Mouse (Mus musculus): ENCODE data around the gene Gm21028. TPM values are rescaled to one million over a fixed set of nuclear protein-coding genes. Genes with fewer than 3 reads are reported as not detected.
"Not testable (repeated sequence)": the region's sequence is repeated elsewhere in the genome, so short reads cannot be mapped to it uniquely, and the experiment has no call there.

The Gm21028 gene
- polyA plus RNA-seq (2012; fragmentation: generic; extraction: Trizol) = not detected

DNA sequence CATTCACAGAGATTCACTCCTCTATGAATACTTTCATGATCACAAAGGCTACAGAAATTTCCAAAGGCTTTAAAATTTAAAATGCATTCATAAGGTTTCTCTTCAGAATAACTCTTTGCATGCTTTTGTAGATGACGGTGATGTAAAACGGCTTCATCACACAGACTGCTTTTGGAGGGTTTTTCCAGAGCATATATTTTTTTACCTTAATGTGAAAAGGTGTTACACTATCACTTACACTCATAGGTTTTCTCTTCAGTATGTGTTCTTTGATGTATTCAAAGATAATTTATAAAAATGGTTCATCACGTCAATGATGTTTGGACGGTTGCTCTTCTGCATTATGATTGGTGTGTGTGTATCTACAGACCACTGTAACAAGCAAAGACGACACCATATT lies at the start of gene Gm21028:
TSS of gene Gm21028 (minus strand) at position 101 of the 400 bp plus-strand sequence.
- Histone ChIP-seq H3K4me3 (no peak within 1 kb of the TSS), H3K79me2 (ENCODE audit: control insufficient read depth, insufficient read depth) (no peaks in the 10 kb centered on the region), H3ac (ENCODE audit: control insufficient read depth, insufficient read length) (no peak within 1 kb of the TSS), H3K4me2 (ENCODE audit: low read depth) (no peak within 1 kb of the TSS), H3K36me3 (ENCODE audit: control insufficient read depth, insufficient read depth) (no peaks in the 10 kb centered on the region), H3K27me3 (ENCODE audit: control insufficient read depth, insufficient read depth, insufficient read length) (no peaks in the 10 kb centered on the region)
- TF ChIP-seq CEBPB (IDR thresholded peaks at IDR 0.05; ENCODE audit: insufficient read depth, poor library complexity, severe bottlenecking) (no peak), SRF (IDR thresholded peaks at IDR 0.05; ENCODE audit: control insufficient read depth, insufficient read length, low read depth) (no peak), POLR2A (IDR thresholded peaks at IDR 0.05; ENCODE audit: insufficient read length, low read depth) (no peak), MYOG (IDR thresholded peaks at IDR 0.05; ENCODE audit: control insufficient read depth in 1 of 3, insufficient read depth in 1 of 3, insufficient read length in 2 of 3, low read depth in 2 of 3) (no peak)

DNA sequence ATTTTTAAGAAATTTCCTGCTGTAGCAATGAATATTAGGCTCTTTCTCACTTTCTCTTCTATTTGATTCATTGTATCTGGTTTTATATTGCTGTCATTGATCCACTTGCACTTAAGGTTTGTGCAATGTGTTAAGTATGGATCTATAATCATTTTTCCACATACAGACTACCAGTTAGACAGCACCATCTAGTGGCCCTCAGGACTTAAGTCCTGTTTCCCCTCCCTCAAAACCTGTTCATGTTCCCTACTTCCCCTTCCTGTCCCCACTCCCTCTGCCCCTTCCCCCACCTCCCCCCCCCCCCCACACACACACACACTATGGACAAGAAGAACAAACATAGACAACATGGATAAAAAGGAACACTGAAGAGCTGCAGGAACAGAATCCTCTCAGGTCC lies 17.3 kb upstream of the Gm21028 start:
- not testable (repeated sequence) for H3K36me3 ChIP-seq (ENCODE audit: control insufficient read depth, insufficient read depth); H3K4me3 ChIP-seq; H3K27me3 ChIP-seq (ENCODE audit: control insufficient read depth, insufficient read depth, insufficient read length)

DNA sequence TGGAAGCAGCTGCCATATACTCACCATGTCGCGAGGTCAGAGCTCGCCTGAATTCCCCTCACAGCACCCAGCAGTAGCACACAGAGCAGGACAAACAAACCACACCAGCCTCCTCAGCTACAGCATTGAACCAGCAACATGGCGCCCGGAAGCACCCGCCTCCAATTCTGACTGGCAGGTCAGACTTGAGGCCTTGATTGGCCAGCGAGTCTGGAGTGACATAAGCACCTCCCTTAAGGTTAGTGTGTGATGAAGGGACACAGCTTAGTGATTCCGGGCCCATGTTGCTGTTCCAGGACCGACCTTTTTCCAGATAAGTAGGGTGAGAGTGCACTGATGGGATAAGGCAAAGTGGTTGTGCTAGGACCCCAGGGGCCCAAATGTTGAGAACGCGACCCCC lies 14.0 kb upstream of the Gm21028 start, which contains the start of gene Zfp977:
TSS of gene Zfp977 (minus strand) at position 135 of the 400 bp plus-strand sequence.
- H3K4me3 ChIP-seq; H3K27me3 ChIP-seq (ENCODE audit: control insufficient read depth, insufficient read depth, insufficient read length); H3K4me2 ChIP-seq (ENCODE audit: low read depth); H3ac ChIP-seq (ENCODE audit: control insufficient read depth, insufficient read length); H3K36me3 ChIP-seq (ENCODE audit: control insufficient read depth, insufficient read depth); H3K79me2 ChIP-seq (ENCODE audit: control insufficient read depth, insufficient read depth): not testable (repeated sequence)

More for the DNA sequence above, 17.3 kb upstream of the Gm21028 start:
- not testable (repeated sequence) for H3ac ChIP-seq (ENCODE audit: control insufficient read depth, insufficient read length); H3K4me2 ChIP-seq (ENCODE audit: low read depth); H3K79me2 ChIP-seq (ENCODE audit: control insufficient read depth, insufficient read depth)

DNA sequence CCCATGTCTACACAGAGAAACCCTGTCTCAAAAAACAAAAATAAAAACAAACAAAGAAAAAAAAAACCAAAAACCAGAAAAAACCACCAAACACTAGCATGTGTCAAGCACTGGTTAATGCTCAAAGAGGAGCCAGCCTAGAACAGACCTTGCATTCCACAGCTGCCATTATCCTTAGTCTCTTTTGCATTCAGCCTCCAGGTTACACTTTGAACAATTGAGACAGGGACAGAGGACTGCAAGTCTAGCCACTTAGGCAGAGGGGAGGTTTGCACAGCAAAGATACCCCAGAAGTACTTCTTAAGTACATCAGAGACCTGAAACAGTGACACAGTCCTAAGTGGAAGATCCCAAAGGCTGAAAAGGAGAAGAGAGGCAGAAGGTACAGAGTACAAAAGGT lies 12.9 kb upstream of the Gm21028 start:
- not testable (repeated sequence) for H3K27me3 ChIP-seq (ENCODE audit: control insufficient read depth, insufficient read depth, insufficient read length); H3ac ChIP-seq (ENCODE audit: control insufficient read depth, insufficient read length); H3K4me3 ChIP-seq; H3K79me2 ChIP-seq (ENCODE audit: control insufficient read depth, insufficient read depth); H3K4me2 ChIP-seq (ENCODE audit: low read depth); H3K36me3 ChIP-seq (ENCODE audit: control insufficient read depth, insufficient read depth)

DNA sequence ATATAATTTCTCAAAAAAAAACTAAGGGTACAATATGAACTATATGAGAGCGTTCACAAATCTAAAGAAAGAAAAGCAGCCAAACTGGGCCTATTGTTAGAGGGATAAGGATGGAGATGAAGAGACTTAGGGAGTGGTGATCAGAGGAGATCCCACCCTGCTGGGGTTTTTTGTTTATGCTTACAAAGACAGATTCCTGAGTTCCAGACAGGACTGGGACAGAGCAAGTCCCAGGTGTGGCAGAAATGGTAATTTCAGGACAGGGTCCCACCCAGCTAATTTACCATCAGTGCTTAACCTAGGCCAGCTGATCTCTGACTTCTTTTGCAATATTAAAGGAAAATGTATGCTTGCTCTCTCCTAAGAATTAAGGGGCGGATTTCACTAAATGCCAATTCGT lies 26.6 kb downstream of the Gm21028 start:
- TF ChIP-seq E2F4 (IDR thresholded peaks at IDR 0.05; ENCODE audit: insufficient read depth) (no peak), POLR2A (IDR thresholded peaks at IDR 0.05; ENCODE audit: insufficient read length, low read depth) (no peak), MYOD1 (IDR thresholded peaks at IDR 0.05; ENCODE audit: control insufficient read depth in 1 of 3, insufficient read length in 2 of 3, low read depth in 2 of 3) (no peak), MAX (IDR thresholded peaks at IDR 0.05; ENCODE audit: low read depth) (no peak), USF1 (IDR thresholded peaks at IDR 0.05; ENCODE audit: low read depth) (no peak), SRF (IDR thresholded peaks at IDR 0.05; ENCODE audit: control insufficient read depth, insufficient read length, low read depth) (no peak), TCF12 (IDR thresholded peaks at IDR 0.05; ENCODE audit: insufficient read depth, poor library complexity, severe bottlenecking) (no peak), MYOG (IDR thresholded peaks at IDR 0.05; ENCODE audit: control insufficient read depth in 1 of 3, insufficient read depth in 1 of 3, insufficient read length in 2 of 3, low read depth in 2 of 3) (no peak)
- Histone ChIP-seq H3K27me3 (ENCODE audit: control insufficient read depth, insufficient read depth, insufficient read length) (no peaks in the 10 kb centered on the region), H3K36me3 (ENCODE audit: control insufficient read depth, insufficient read depth) (no peaks in the 10 kb centered on the region), H3K79me2 (ENCODE audit: control insufficient read depth, insufficient read depth) (no peaks in the 10 kb centered on the region), H3K4me2 (ENCODE audit: low read depth) (no peak overlapping the region), H3ac (ENCODE audit: control insufficient read depth, insufficient read length) (no peak overlapping the region), H3K4me3 (no peak overlapping the region)

Other genes starting within 250 kb of the Gm21028 start
- gene 4933421I07Rik, start 130.5 kb downstream of the Gm21028 start, polyA plus RNA-seq (2012; fragmentation: generic; extraction: Trizol) = not detected
- gene Zfp141, start 72.8 kb downstream of the Gm21028 start, polyA plus RNA-seq (2012; fragmentation: generic; extraction: Trizol) = 1.8 TPM
- gene Zfp977, start 14.0 kb upstream of the Gm21028 start, polyA plus RNA-seq (2012; fragmentation: generic; extraction: Trizol) = 0.31 TPM
- gene Zfp976, start 64.0 kb upstream of the Gm21028 start, polyA plus RNA-seq (2012; fragmentation: generic; extraction: Trizol) = 0.18 TPM
- 0.41 TPM for gene Zfp975, start 114.2 kb upstream of the Gm21028 start, polyA plus RNA-seq (2012; fragmentation: generic; extraction: Trizol)
- 0.02 TPM for gene Gm17067, start 148.4 kb upstream of the Gm21028 start, polyA plus RNA-seq (2012; fragmentation: generic; extraction: Trizol)
- gene Vmn2r62, start 214.9 kb upstream of the Gm21028 start, polyA plus RNA-seq (2012; fragmentation: generic; extraction: Trizol) = not detected

Data from myocyte (in vitro differentiated cells).